Mouse (Mus musculus) intestine, embryonic 14.5 days (tissue): ENCODE measurements around the gene Mios. TPM values are rescaled to one million over a fixed set of nuclear protein-coding genes. Genes with fewer than 3 reads are reported as not detected.
A peak's percentile ranks its signal among the peaks of the same experiment; 100 is the strongest.

Experiments used
- ATAC-seq: fragments of 200-750 bp; cut with Nextera tagmentation; replicated peaks from 2 replicates; pipeline ENCODE4 v1.8.0; 2017; ENCODE audit warnings: low read depth, moderate number of reproducible peaks, moderate TSS enrichment, moderate library complexity; ENCODE audit not compliant: low FRiP score, low TSS enrichment
- DNase-seq: peaks from one replicate; pipeline ENCODE4 v3.0.0-alpha.2; 2018; ENCODE audit warnings: low spot score
- H3K27ac ChIP-seq: fragments of 300-500 bp; sonication (generic); 2 replicates; pipeline ENCODE4 v1.5.1; 2014; ENCODE audit warnings: low read depth, mild to moderate bottlenecking, control low read depth
- H3K27me3 ChIP-seq: fragments of 300-500 bp; sonication (generic); replicated peaks from 2 replicates; pipeline ENCODE4 v1.6.1; 2014; ENCODE audit warnings: low read length, control low read depth; ENCODE audit not compliant: control insufficient read depth, insufficient read depth
- H3K36me3 ChIP-seq: fragments of 300-500 bp; sonication (generic); 2 replicates; pipeline ENCODE4 v1.6.1; 2014; ENCODE audit warnings: low read length, control low read depth; ENCODE audit not compliant: control insufficient read depth, insufficient read depth
- H3K4me1 ChIP-seq: fragments of 300-500 bp; sonication (generic); replicated peaks from 2 replicates; pipeline ENCODE4 v1.6.1; 2014; ENCODE audit warnings: low read length, control low read depth, mixed read lengths; ENCODE audit not compliant: control insufficient read depth, insufficient read depth
- H3K4me2 ChIP-seq: fragments of 300-500 bp; sonication (generic); 2 replicates; pipeline ENCODE4 v1.6.1; 2014; ENCODE audit warnings: low read length
- H3K4me3 ChIP-seq: fragments of 300-500 bp; sonication (generic); 2 replicates; pipeline ENCODE4 v1.5.1; 2014; ENCODE audit warnings: low read depth, low read length, control low read depth, mixed read lengths
- H3K9ac ChIP-seq: fragments of 300-500 bp; sonication (generic); 2 replicates; pipeline ENCODE4 v1.6.1; 2014; ENCODE audit warnings: mild to moderate bottlenecking, low read length
- H3K9me3 ChIP-seq: fragments of 300-500 bp; sonication (generic); 2 replicates; pipeline ENCODE4 v1.6.1; 2016; ENCODE audit warnings: low read length, control low read depth; ENCODE audit not compliant: control insufficient read depth
- WGBS: fragments of 180-500 bp; shearing (Covaris S2); extraction: QIAGEN DNeasy Blood & Tissue Kit; methylation state at CpG from one replicate; pipeline ENCODE4 v1.1.7; 2014; 5-methylcytosine and 5-hydroxymethylcytosine counted together
- polyA plus RNA-seq: library from polyadenylated mRNA; unstranded; fragments of >200 nt; fragmentation: Nextera tagmentation; extraction: Ambion mirVana; gene quantifications from 2 replicates; pipeline ENCODE4 v1.2.1, GENCODE M21; 2014

Mios gene
- polyA plus RNA-seq, 1 experiment from 2014 or later, result 25.2 TPM

- Histone ChIP-seq H3K36me3 (no peaks in the 10 kb centered on the region), H3K9ac (no peak overlapping the region), H3K4me3 (no peak overlapping the region), H3K27ac (no peak overlapping the region), H3K4me1 (0 out of 2 replicates have a peak, but pooled peaks cover 1% of the 10 kb centered on the region), H3K9me3 (no peaks in the 10 kb centered on the region), H3K27me3 (no peaks in the 10 kb centered on the region), H3K4me2 (no peak overlapping the region)
- DNase-seq, result no peak
- whole genome bisulfite sequencing, result 94% methylated on average over 3 of the region's 3 CpGs
- ATAC-seq, result 0 out of 2 replicates have a peak, but pooled peaks have one; percentile 8
Measured at GRCm38 (mm10) chr6:8188599-8189233, 20.3 kb upstream of the Mios start.

- Histone ChIP-seq H3K4me3 (no peak overlapping the region), H3K36me3 (no peaks in the 10 kb centered on the region), H3K4me1 (0 out of 2 replicates have a peak, but pooled peaks cover 2% of the 10 kb centered on the region), H3K27ac (no peak overlapping the region), H3K9ac (no peak overlapping the region), H3K4me2 (no peak overlapping the region), H3K27me3 (no peaks in the 10 kb centered on the region), H3K9me3 (0 out of 2 replicates have a peak, but pooled peaks cover 2% of the 10 kb centered on the region)
- 63% methylated on average over 3 of the region's 3 CpGs for WGBS
- DNase-seq, result no peak
- ATAC-seq, result no peak
Measured at GRCm38 (mm10) chr6:8189917-8190316, 19.1 kb upstream of the Mios start.

GRCm38 (mm10) chr6:8192517-8192916, 16.5 kb upstream of the Mios start, which contains the start of gene Col28a1:
Col28a1 (minus strand) TSS chr6:8192617.
- no peaks in the 10 kb centered on the region for H3K36me3 ChIP-seq
- H3K4me3 ChIP-seq, result no peak within 1 kb of the TSS
- H3K9ac ChIP-seq, result no peak within 1 kb of the TSS
- H3K4me1 ChIP-seq, result 0 out of 2 replicates have a peak, but pooled peaks cover 2% of the 10 kb centered on the region
- H3K27ac ChIP-seq, result no peak within 1 kb of the TSS
- no peak within 1 kb of the TSS for H3K4me2 ChIP-seq
- ATAC-seq, result no peak
- H3K9me3 ChIP-seq, result 0 out of 2 replicates have a peak, but pooled peaks cover 7% of the 10 kb centered on the region
- no peaks in the 10 kb centered on the region for H3K27me3 ChIP-seq
- DNase-seq, result no peak

GRCm38 (mm10) chr6:8209866-8210186, 804 bp downstream of the Mios start:
- ATAC-seq (0 out of 2 replicates have a peak, but pooled peaks have one; percentile 7), DNase-seq (no peak)
- Histone ChIP-seq H3K27me3 (no peaks in the 10 kb centered on the region), H3K27ac (peak overlapping the region; percentile 92), H3K4me2 (peak overlapping the region; percentile 48), H3K36me3 (peaks cover 17% of the 10 kb centered on the region), H3K4me1 (peaks cover 8% of the 10 kb centered on the region), H3K4me3 (peak overlapping the region; percentile 50), H3K9me3 (no peaks in the 10 kb centered on the region), H3K9ac (peak overlapping the region; percentile 93)
- whole genome bisulfite sequencing, result 10% methylated on average over 10 of the region's 10 CpGs

- H3K9ac ChIP-seq, result no peak overlapping the region
- H3K4me3 ChIP-seq, result peak overlapping the region; percentile 50
- ATAC-seq, result no peak
- no peaks in the 10 kb centered on the region for H3K27me3 ChIP-seq
- WGBS, result 95% methylated on average over 3 of the region's 3 CpGs
- no peak overlapping the region for H3K27ac ChIP-seq
- H3K36me3 ChIP-seq, result peaks cover 25% of the 10 kb centered on the region
- no peaks in the 10 kb centered on the region for H3K9me3 ChIP-seq
- H3K4me1 ChIP-seq, result peaks cover 8% of the 10 kb centered on the region
- H3K4me2 ChIP-seq, result peak overlapping the region; percentile 48
- DNase-seq, result no peak
Measured at GRCm38 (mm10) chr6:8210661-8211060, 1.6 kb downstream of the Mios start.

- no peak overlapping the region for H3K9ac ChIP-seq
- H3K27ac ChIP-seq, result no peak overlapping the region
- no peak overlapping the region for H3K4me3 ChIP-seq
- 67% methylated on average over 3 of the region's 3 CpGs for WGBS
- H3K9me3 ChIP-seq, result no peaks in the 10 kb centered on the region
- H3K4me1 ChIP-seq, result no peaks in the 10 kb centered on the region
- ATAC-seq (no peak), DNase-seq (no peak)
- H3K36me3 ChIP-seq, result peaks cover 44% of the 10 kb centered on the region
- H3K4me2 ChIP-seq, result no peak overlapping the region
- H3K27me3 ChIP-seq, result no peaks in the 10 kb centered on the region
Measured at GRCm38 (mm10) chr6:8227035-8227434, 18.0 kb downstream of the Mios start.

GRCm38 (mm10) chr6:8228596-8228995, 19.6 kb downstream of the Mios start:
- no peak for DNase-seq
- no peak overlapping the region for H3K27ac ChIP-seq
- no peaks in the 10 kb centered on the region for H3K27me3 ChIP-seq
- H3K9me3 ChIP-seq, result no peaks in the 10 kb centered on the region
- H3K4me2 ChIP-seq, result no peak overlapping the region
- peaks cover 57% of the 10 kb centered on the region for H3K36me3 ChIP-seq
- no peak for ATAC-seq
- no peak overlapping the region for H3K9ac ChIP-seq
- WGBS, result 94% methylated on average over 3 of the region's 3 CpGs
- no peaks in the 10 kb centered on the region for H3K4me1 ChIP-seq
- H3K4me3 ChIP-seq, result no peak overlapping the region

GRCm38 (mm10) chr6:8258316-8258715, 49.3 kb downstream of the Mios start:
- 7% methylated on average over 6 of the region's 6 CpGs for WGBS
- H3K4me1 ChIP-seq, result no peaks in the 10 kb centered on the region; the same call in 1 of the 2 replicates
- peak overlapping the region; percentile 62 for H3K4me3 ChIP-seq
- H3K27me3 ChIP-seq, result no peaks in the 10 kb centered on the region
- H3K36me3 ChIP-seq, result peaks cover 19% of the 10 kb centered on the region; the same call in 1 of the 2 replicates
- H3K9ac ChIP-seq, result peak overlapping the region; percentile 55
- no peaks in the 10 kb centered on the region for H3K9me3 ChIP-seq
- H3K27ac ChIP-seq, result peak overlapping the region; percentile 4; the same call in 1 of the 2 replicates
- DNase-seq (peak; percentile 55), ATAC-seq (no peak)
- peak overlapping the region; percentile 85 for H3K4me2 ChIP-seq
